Comparison of ENCODE assay signal across 8 mouse cellular contexts in genomic region chr17:71474128-71474527, GRCm38 (mm10). TPM values are rescaled to one million over a fixed set of nuclear protein-coding genes. Genes with fewer than 3 reads are reported as not detected.
DNase-seq lines count a peak whose midpoint lies in the region; ATAC-seq and TF ChIP-seq lines count a peak whose summit lies in the region.

No protein-coding gene starts in this region.

- peak overlapping the region; percentile 76; the same call in 1 of the 2 replicates for H3K9ac ChIP-seq in liver, adult 2 months (ENCODE audit: low read depth, low read length)
- H3K9ac ChIP-seq in heart, postnatal 0 days (replicated peaks; ENCODE audit: low read depth, low read length), result peak overlapping the region; percentile 86
- peak overlapping the region; percentile 94 for H3K9ac ChIP-seq in midbrain, embryonic 13.5 days (replicated peaks)

- no peak for TF ChIP-seq POLR2A in liver, adult 2 months (IDR thresholded peaks at IDR 0.05; ENCODE audit: extremely low read depth, insufficient read depth, low read length)
- no peak for TF ChIP-seq POLR2A in bone marrow macrophage, adult 2 months (IDR thresholded peaks at IDR 0.05; ENCODE audit: borderline replicate concordance, low read depth, low read length)

- DNase-seq in liver, adult 2 months (ENCODE audit: extremely low read depth, low read depth, low spot score), result no peak
- no peak for DNase-seq in liver
- DNase-seq in heart, postnatal 0 days (ENCODE audit: low spot score), result no peak
- DNase-seq in frontal cortex, postnatal 14 days (ENCODE audit: low spot score in 2 of 2), result no peak
- DNase-seq in spleen, postnatal 36 days (ENCODE audit: low spot score in 2 of 2), result no peak
- DNase-seq in kidney, adult 18-20 months, result no peak

- no peak overlapping the region for H3K27ac ChIP-seq in liver, adult 2 months (replicated peaks; ENCODE audit: insufficient read depth, low read depth, low read length)
- H3K27ac ChIP-seq in bone marrow macrophage, adult 2 months (ENCODE audit: insufficient read depth, low read depth, low read length), result no peak overlapping the region
- H3K27ac ChIP-seq in heart, postnatal 0 days (ENCODE audit: low read depth), result no peak overlapping the region
- no peak overlapping the region for H3K27ac ChIP-seq in midbrain, embryonic 13.5 days

- TF ChIP-seq CTCF in liver, adult 2 months (IDR thresholded peaks at IDR 0.05; ENCODE audit: low read depth, low read length), result no peak
- no peak for TF ChIP-seq CTCF in bone marrow macrophage, adult 2 months (IDR thresholded peaks at IDR 0.05; ENCODE audit: low read depth, low read length)
- TF ChIP-seq CTCF in heart, postnatal 0 days (IDR thresholded peaks at IDR 0.05; ENCODE audit: low read depth), result no peak

- no peaks in the 10 kb centered on the region for H3K27me3 ChIP-seq in liver, adult 2 months (ENCODE audit: control insufficient read depth, insufficient read depth, low read length)
- no peaks in the 10 kb centered on the region for H3K27me3 ChIP-seq in heart, postnatal 0 days (ENCODE audit: control insufficient read depth, insufficient read depth, low read length)
- H3K27me3 ChIP-seq in midbrain, embryonic 13.5 days, result no peaks in the 10 kb centered on the region

- ATAC-seq in heart, postnatal 0 days (ENCODE audit: insufficient read depth, low read depth), result no peak
- ATAC-seq in midbrain, embryonic 13.5 days, result no peak

- peaks cover 6% of the 10 kb centered on the region for H3K4me1 ChIP-seq in liver, adult 2 months (ENCODE audit: control insufficient read depth, insufficient read depth, low read length)
- H3K4me1 ChIP-seq in bone marrow macrophage, adult 2 months (ENCODE audit: control insufficient read depth, insufficient read depth, low read length), result peaks cover 17% of the 10 kb centered on the region
- peaks cover 7% of the 10 kb centered on the region; the same call in 1 of the 2 replicates for H3K4me1 ChIP-seq in heart, postnatal 0 days (ENCODE audit: control insufficient read depth, insufficient read depth)
- peaks cover 37% of the 10 kb centered on the region for H3K4me1 ChIP-seq in midbrain, embryonic 13.5 days (replicated peaks)

- WGBS in liver, adult 2 months, result 14% methylated on average over 8 of the region's 8 CpGs
- 10% methylated on average over 8 of the region's 8 CpGs for WGBS in heart, postnatal 0 days
- 13% methylated on average over 8 of the region's 8 CpGs for WGBS in midbrain, embryonic 13.5 days

- peak overlapping the region; percentile 64 for H3K4me3 ChIP-seq in liver, adult 2 months (ENCODE audit: insufficient read depth, low read depth, low read length)
- H3K4me3 ChIP-seq in bone marrow macrophage, adult 2 months (ENCODE audit: insufficient read depth, low read length), result peak overlapping the region; percentile 99
- peak overlapping the region; percentile 99 for H3K4me3 ChIP-seq in heart, postnatal 0 days (ENCODE audit: low read depth, low read length)
- peak overlapping the region; percentile 93 for H3K4me3 ChIP-seq in midbrain, embryonic 13.5 days (replicated peaks)

- no peaks in the 10 kb centered on the region for H3K36me3 ChIP-seq in liver, adult 2 months (ENCODE audit: control insufficient read depth, insufficient read depth, low read length)
- H3K36me3 ChIP-seq in heart, postnatal 0 days (replicated peaks; ENCODE audit: control insufficient read depth, insufficient read depth, low read length), result no peaks in the 10 kb centered on the region
- no peaks in the 10 kb centered on the region for H3K36me3 ChIP-seq in midbrain, embryonic 13.5 days

- no peak for TF ChIP-seq EP300 in heart, postnatal 0 days (IDR thresholded peaks at IDR 0.05; ENCODE audit: low read depth)

- no peaks in the 10 kb centered on the region for H3K9me3 ChIP-seq in heart, postnatal 0 days (replicated peaks; ENCODE audit: control insufficient read depth, low read length)
- no peaks in the 10 kb centered on the region for H3K9me3 ChIP-seq in midbrain, embryonic 13.5 days

- peak overlapping the region; percentile 95 for H3K4me2 ChIP-seq in heart, postnatal 0 days (ENCODE audit: low read depth, low read length)
- peak overlapping the region; percentile 92 for H3K4me2 ChIP-seq in midbrain, embryonic 13.5 days (replicated peaks)

- peaks cover 26% of the 10 kb centered on the region; the same call in 1 of the 2 replicates for H3K79me2 ChIP-seq in liver, adult 2 months (ENCODE audit: control insufficient read depth, insufficient read depth, low read length)

RNA-seq across cellular contexts. Expression of gene Smchd1, which starts 1.0 kb away (rescaled TPM):
- total RNA-seq in liver, adult 2 months (2014; rRNA removed), result 16.0 and 17.1 TPM in 2 replicates
- 1.8 and 2.5 TPM in 2 replicates for polyA plus RNA-seq in liver, adult 2 months (2012; rRNA removed)
- 56.9 and 67.7 TPM in 2 replicates for polyA plus RNA-seq in bone marrow macrophage, adult 2 months (2012; ENCODE audit: insufficient read depth, insufficient read length, missing spikeins)
- 16.1 and 40.9 TPM in 2 replicates for total RNA-seq in heart, postnatal 0 days (2014; rRNA removed; ENCODE audit: low replicate concordance)
- polyA plus RNA-seq in heart, postnatal 0 days (2015; fragmentation: Nextera tagmentation; extraction: Ambion mirVana), result 18.6 and 18.7 TPM in 2 replicates
- 48.6 and 60.5 TPM in 2 replicates for polyA plus RNA-seq in midbrain, embryonic 13.5 days (2015; fragmentation: Nextera tagmentation; extraction: Ambion mirVana)

RNA-seq across cellular contexts. Expression of gene Gm4707, which starts 14.4 kb away (rescaled TPM):
- 0.92 and 1.1 TPM in 2 replicates for total RNA-seq in liver, adult 2 months (2014; rRNA removed)
- 0.07 TPM in 1 of 2 replicates, not detected in the other for polyA plus RNA-seq in liver, adult 2 months (2012; rRNA removed)
- 1.9 and 3.2 TPM in 2 replicates for polyA plus RNA-seq in bone marrow macrophage, adult 2 months (2012; ENCODE audit: insufficient read depth, insufficient read length, missing spikeins)
- 0.69 and 5.1 TPM in 2 replicates for total RNA-seq in heart, postnatal 0 days (2014; rRNA removed; ENCODE audit: low replicate concordance)
- 0.90 and 1.5 TPM in 2 replicates for polyA plus RNA-seq in heart, postnatal 0 days (2015; fragmentation: Nextera tagmentation; extraction: Ambion mirVana)
- 3.7 and 4.3 TPM in 2 replicates for polyA plus RNA-seq in midbrain, embryonic 13.5 days (2015; fragmentation: Nextera tagmentation; extraction: Ambion mirVana)

RNA-seq across cellular contexts. Expression of gene Ndc80, which starts 52.5 kb away (rescaled TPM):
- total RNA-seq in liver, adult 2 months (2014; rRNA removed), result 0.34 and 0.46 TPM in 2 replicates
- not detected in 2 replicates for polyA plus RNA-seq in liver, adult 2 months (2012; rRNA removed)
- 34.5 and 37.8 TPM in 2 replicates for polyA plus RNA-seq in bone marrow macrophage, adult 2 months (2012; ENCODE audit: insufficient read depth, insufficient read length, missing spikeins)
- total RNA-seq in heart, postnatal 0 days (2014; rRNA removed; ENCODE audit: low replicate concordance), result 6.4 and 8.3 TPM in 2 replicates
- 9.9 and 11.6 TPM in 2 replicates for polyA plus RNA-seq in heart, postnatal 0 days (2015; fragmentation: Nextera tagmentation; extraction: Ambion mirVana)
- 19.7 and 20.0 TPM in 2 replicates for polyA plus RNA-seq in midbrain, embryonic 13.5 days (2015; fragmentation: Nextera tagmentation; extraction: Ambion mirVana)

Comparison
In these comparisons a context has a peak if more than half of its experiments do, and no peak if none do; other contexts are left out.
1. RNA of gene Ndc80, which starts 52.5 kb away (polyA plus RNA-seq): 34.5 to 37.8 TPM in bone marrow macrophage, adult 2 months, 19.7 to 20.0 TPM in midbrain, embryonic 13.5 days and 9.9 to 11.6 TPM in heart, postnatal 0 days; not detected in liver, adult 2 months; every median in the first group is over 10 times any median in the second.
2. Peak in every context shown above with its lines, with median percentiles within 50 percentile points of each other: H3K4me3 ChIP-seq and H3K9ac ChIP-seq.